Mouse (Mus musculus): ENCODE measurements at regions not wholly inside any gene's neighbourhood (a gene's known extent, or its start where the extent isn't known, plus 50 kb on each side); places are given as distances from the start of the nearest gene placed in this dataset.

- TF ChIP-seq CTCF (conservative IDR thresholded peaks at IDR 0.05; ENCODE audit: low read length), result no peak
- TF ChIP-seq POU5F1 (IDR thresholded peaks at IDR 0.05; ENCODE audit: borderline replicate concordance, low read length), result no peak
- no peak for TF ChIP-seq NANOG (IDR thresholded peaks at IDR 0.05; ENCODE audit: borderline replicate concordance, low read length)
These were observed 172.9 kb upstream of the Ppp2r2d start for GRCm38 (mm10) chr7:138672959-138673358.
